Mouse (Mus musculus) midbrain, postnatal 0 days (tissue): Measurements from ENCODE around the gene Cpa5. TPM values are rescaled to one million over a fixed set of nuclear protein-coding genes. Genes with fewer than 3 reads are reported as not detected.

Experiments used
- ATAC-seq: fragments of 200-750 bp; cut with Nextera tagmentation; 2 replicates; pipeline ENCODE4 v1.8.0; 2017; ENCODE audit warnings: moderate number of reproducible peaks, mild to moderate bottlenecking, moderate TSS enrichment, moderate library complexity; ENCODE audit not compliant: low FRiP score
- DNase-seq: peaks from one replicate; pipeline ENCODE4 v3.0.0-alpha.2; 2015; ENCODE audit warnings: low spot score
- H3K27ac ChIP-seq: fragments of 300-500 bp; sonication (generic); 2 replicates; pipeline ENCODE4 v1.5.1; 2014; ENCODE audit warnings: low read depth, mild to moderate bottlenecking, low read length, mixed read lengths
- H3K27me3 ChIP-seq: fragments of 300-500 bp; sonication (generic); 2 replicates; pipeline ENCODE4 v1.6.1; 2014; ENCODE audit warnings: low read length, control low read depth, mixed read lengths; ENCODE audit not compliant: insufficient read depth
- H3K36me3 ChIP-seq: fragments of 300-500 bp; sonication (generic); 2 replicates; pipeline ENCODE4 v1.6.1; 2014; ENCODE audit warnings: low read length, control low read depth, mixed read lengths; ENCODE audit not compliant: insufficient read depth
- H3K4me1 ChIP-seq: fragments of 300-500 bp; sonication (generic); 2 replicates; pipeline ENCODE4 v1.6.1; 2014; ENCODE audit warnings: mild to moderate bottlenecking, control low read depth, antibody characterized with exemption, low read length, mixed read lengths; ENCODE audit not compliant: insufficient read depth
- H3K4me2 ChIP-seq: fragments of 300-500 bp; sonication (generic); 2 replicates; pipeline ENCODE4 v1.6.1; 2014; ENCODE audit warnings: low read depth, mild to moderate bottlenecking, low read length, mixed read lengths; ENCODE audit not compliant: poor library complexity, severe bottlenecking
- H3K4me3 ChIP-seq: fragments of 300-500 bp; sonication (generic); 2 replicates; pipeline ENCODE4 v1.5.1; 2014; ENCODE audit warnings: low read depth, mild to moderate bottlenecking, low read length, moderate library complexity
- H3K9ac ChIP-seq: fragments of 300-500 bp; sonication (generic); replicated peaks from 2 replicates; pipeline ENCODE4 v1.6.1; 2014; ENCODE audit warnings: mild to moderate bottlenecking, low read length, moderate library complexity, mixed read lengths; ENCODE audit not compliant: poor library complexity, severe bottlenecking
- H3K9me3 ChIP-seq: fragments of 300-500 bp; sonication (generic); 2 replicates; pipeline ENCODE4 v1.6.1; 2016; ENCODE audit warnings: low read length, control low read depth
- CTCF ChIP-seq: IDR thresholded peaks from 2 replicates; pipeline ENCODE4 v1.5.1; 2016; ENCODE audit warnings: antibody characterized with exemption, mild to moderate bottlenecking
- WGBS: fragments of 180-500 bp; shearing (Covaris S2); extraction: QIAGEN DNeasy Blood & Tissue Kit; methylation state at CpG from one replicate; pipeline ENCODE4 v1.1.7; 2014; 5-methylcytosine and 5-hydroxymethylcytosine counted together
- polyA plus RNA-seq: library from polyadenylated mRNA; unstranded; fragments of >200 nt; fragmentation: Nextera tagmentation; extraction: Ambion mirVana; gene quantifications from 2 replicates; pipeline ENCODE4 v1.2.1, GENCODE M21; 2015
- total RNA-seq: library from RNA; depleted of rRNA; stranded (reverse); fragments of >200 nt; gene quantifications from 2 replicates; pipeline ENCODE4 v1.2.3, GENCODE M21; 2014

The Cpa5 gene
- total and polyA plus RNA-seq, 2 experiments from 2014 or later: not detected

GRCm38 (mm10) chr6:30592417-30592974 is 18.3 kb upstream of the Cpa5 start:
- H3K9me3 ChIP-seq: no peaks in the 10 kb centered on the region
- H3K4me1 ChIP-seq: no peaks in the 10 kb centered on the region
- DNase-seq: peak; percentile 30
- WGBS: 35% methylated on average over 10 of the region's 10 CpGs
- H3K4me3 ChIP-seq: no peak overlapping the region
- no peak for TF ChIP-seq CTCF
- H3K4me2 ChIP-seq: no peak overlapping the region
- H3K27me3 ChIP-seq: no peaks in the 10 kb centered on the region
- H3K9ac ChIP-seq: no peak overlapping the region
- H3K36me3 ChIP-seq: no peaks in the 10 kb centered on the region
- ATAC-seq: no peak
- H3K27ac ChIP-seq: no peak overlapping the region

GRCm38 (mm10) chr6:30594364-30594763 is 16.4 kb upstream of the Cpa5 start:
- H3K36me3 ChIP-seq: no peaks in the 10 kb centered on the region
- no peaks in the 10 kb centered on the region for H3K9me3 ChIP-seq
- ATAC-seq: no peak
- no peak overlapping the region for H3K27ac ChIP-seq
- no peak overlapping the region for H3K4me2 ChIP-seq
- no peaks in the 10 kb centered on the region for H3K27me3 ChIP-seq
- WGBS: 70% methylated on average over 7 of the region's 7 CpGs
- no peak for TF ChIP-seq CTCF
- no peaks in the 10 kb centered on the region for H3K4me1 ChIP-seq
- no peak overlapping the region for H3K9ac ChIP-seq
- no peak for DNase-seq
- no peak overlapping the region for H3K4me3 ChIP-seq

- no peak for TF ChIP-seq CTCF
- H3K4me1 ChIP-seq: no peaks in the 10 kb centered on the region
- H3K36me3 ChIP-seq: no peaks in the 10 kb centered on the region
- no peak overlapping the region for H3K4me2 ChIP-seq
- WGBS: 80% methylated on average over 8 of the region's 8 CpGs
- H3K9ac ChIP-seq: no peak overlapping the region
- no peak overlapping the region for H3K27ac ChIP-seq
- H3K4me3 ChIP-seq: no peak overlapping the region
- no peak for DNase-seq
- H3K27me3 ChIP-seq: no peaks in the 10 kb centered on the region
- H3K9me3 ChIP-seq: no peaks in the 10 kb centered on the region
- no peak for ATAC-seq
Measured at GRCm38 (mm10) chr6:30596230-30596898, 14.4 kb upstream of the Cpa5 start.

- H3K27me3 ChIP-seq: no peaks in the 10 kb centered on the region
- H3K4me2 ChIP-seq: no peak overlapping the region
- DNase-seq (no peak), ATAC-seq (no peak)
- H3K4me1 ChIP-seq: no peaks in the 10 kb centered on the region
- no peak for TF ChIP-seq CTCF
- H3K9me3 ChIP-seq: no peaks in the 10 kb centered on the region
- H3K4me3 ChIP-seq: no peak overlapping the region
- no peaks in the 10 kb centered on the region for H3K36me3 ChIP-seq
- no peak overlapping the region for H3K9ac ChIP-seq
- no peak overlapping the region for H3K27ac ChIP-seq
- 79% methylated on average over 3 of the region's 3 CpGs for WGBS
Measured at GRCm38 (mm10) chr6:30600033-30600432, 10.8 kb upstream of the Cpa5 start.

GRCm38 (mm10) chr6:30600995-30601394 is 9.8 kb upstream of the Cpa5 start:
- Histone ChIP-seq H3K27ac (no peak overlapping the region), H3K9ac (no peak overlapping the region), H3K4me3 (no peak overlapping the region), H3K9me3 (no peaks in the 10 kb centered on the region), H3K27me3 (no peaks in the 10 kb centered on the region), H3K4me2 (no peak overlapping the region), H3K4me1 (no peaks in the 10 kb centered on the region), H3K36me3 (no peaks in the 10 kb centered on the region)
- TF ChIP-seq CTCF: no peak
- 65% methylated on average over 1 of the region's 1 CpGs for WGBS
- DNase-seq (no peak), ATAC-seq (no peak)

GRCm38 (mm10) chr6:30604342-30604867 is 6.4 kb upstream of the Cpa5 start:
- H3K27me3 ChIP-seq: no peaks in the 10 kb centered on the region
- H3K36me3 ChIP-seq: no peaks in the 10 kb centered on the region
- WGBS: 71% methylated on average over 7 of the region's 7 CpGs
- DNase-seq (no peak), ATAC-seq (no peak)
- no peak overlapping the region for H3K4me2 ChIP-seq
- no peaks in the 10 kb centered on the region for H3K4me1 ChIP-seq
- no peak overlapping the region for H3K4me3 ChIP-seq
- TF ChIP-seq CTCF: no peak
- no peaks in the 10 kb centered on the region for H3K9me3 ChIP-seq
- no peak overlapping the region for H3K27ac ChIP-seq
- H3K9ac ChIP-seq: no peak overlapping the region
